In the genomic region with DNA sequence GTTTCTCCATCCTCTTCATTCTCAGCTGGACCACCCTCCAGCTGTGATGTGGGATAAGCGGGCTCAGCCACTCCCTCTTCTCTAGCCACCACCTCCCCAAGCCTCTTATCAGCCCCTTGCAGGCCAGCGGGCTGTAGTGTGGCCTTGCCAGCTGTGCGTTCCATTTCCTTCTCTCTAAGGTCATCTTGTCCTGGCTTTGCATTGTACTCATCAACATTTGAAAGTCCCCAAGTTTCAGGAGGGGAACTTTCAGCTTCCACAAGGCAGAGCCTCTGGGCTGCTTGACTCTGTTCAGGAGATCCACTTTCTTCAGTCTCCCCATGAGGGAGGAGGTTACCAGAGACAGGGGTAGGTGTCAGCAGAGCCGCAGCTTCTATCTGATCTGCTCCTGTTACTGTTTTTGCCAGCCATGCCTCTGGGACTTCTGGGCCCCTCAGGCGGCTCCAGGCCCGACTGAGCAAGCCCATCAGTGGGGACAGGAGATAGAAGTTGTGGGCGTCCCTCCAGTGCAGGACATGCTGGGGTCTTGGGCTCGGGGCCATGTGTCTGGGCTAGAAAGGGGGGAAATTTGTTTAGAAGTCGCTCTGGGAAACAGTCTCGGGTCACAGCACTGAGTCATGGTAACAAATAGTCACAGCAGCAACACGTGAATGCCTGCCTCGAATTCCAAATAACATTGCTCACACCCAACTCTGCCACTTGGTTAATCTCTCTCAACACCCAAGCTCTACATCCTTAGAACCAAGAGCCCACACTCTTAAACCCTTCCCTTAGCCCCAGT, we compare ENCODE assay signal across 8 mouse cellular contexts. TPM values are rescaled to one million over a fixed set of nuclear protein-coding genes. Genes with fewer than 3 reads are reported as not detected.
DNase-seq lines count a peak whose midpoint lies in the region; ATAC-seq and TF ChIP-seq lines count a peak whose summit lies in the region.

No protein-coding gene starts in this region.

- no peaks in the 10 kb centered on the region for H3K9me3 ChIP-seq in stomach, postnatal 0 days (ENCODE audit: control insufficient read depth, low read length)

- WGBS in stomach, postnatal 0 days = 19% methylated on average over 12 of the region's 12 CpGs

- intact Hi-C loops in left cerebral cortex, adult 2 months (cut with DNase I) = loop anchor here (5.0 kb wide), 1 partner anchor 48 kb away; no protein-coding TSS in a partner anchor

- H3K36me3 ChIP-seq in stomach, postnatal 0 days (ENCODE audit: control insufficient read depth, insufficient read depth, low read length) = peaks cover 4% of the 10 kb centered on the region; the same call in 1 of the 2 replicates

- no peak for TF ChIP-seq POLR2A in brain, embryonic 14.5 days (IDR thresholded peaks at IDR 0.05; ENCODE audit: borderline replicate concordance, extremely low read depth, insufficient read depth, insufficient read length, poor library complexity, severe bottlenecking)

- H3K27ac ChIP-seq in left cerebral cortex, adult 2 months = peak overlapping the region; percentile 98
- peak overlapping the region; percentile 97 for H3K27ac ChIP-seq in stomach, postnatal 0 days (replicated peaks)

- H3K4me2 ChIP-seq in stomach, postnatal 0 days (replicated peaks; ENCODE audit: low read depth) = peak overlapping the region; percentile 88

- TF ChIP-seq EP300 in stomach, postnatal 0 days (optimal IDR thresholded peaks at IDR 0.05) = no peak

- peak; percentile 18 for ATAC-seq in stomach, postnatal 0 days (ENCODE audit: low FRiP score, low TSS enrichment)

- TF ChIP-seq CTCF in left cerebral cortex, adult 2 months (IDR thresholded peaks at IDR 0.05) = no peak
- no peak for TF ChIP-seq CTCF in brain, embryonic 14.5 days (IDR thresholded peaks at IDR 0.05; ENCODE audit: borderline replicate concordance, extremely low read depth, insufficient read depth, insufficient read length)
- no peak for TF ChIP-seq CTCF in stomach, postnatal 0 days (IDR thresholded peaks at IDR 0.05; ENCODE audit: low read depth)

- DNase-seq in left cerebral cortex, adult 2 months (ENCODE audit: extremely low spot score in 1 of 2, low spot score in 2 of 2) = no peak
- DNase-seq in left cerebral cortex, adult 9 months (ENCODE audit: low spot score in 2 of 2) = no peak
- peak; percentile 37 for DNase-seq in brain, embryonic 14.5 days (ENCODE audit: low read depth)
- peak; percentile 67 for DNase-seq in heart, adult 8-10 months (ENCODE audit: low spot score)
- DNase-seq in kidney, adult 9 months = peak; percentile 51
- peak; percentile 62 for DNase-seq in lung, postnatal 36 days
- peak; percentile 48 for DNase-seq in stomach, postnatal 0 days (ENCODE audit: low spot score)
- DNase-seq in thymus, postnatal 14 days = no peak

- no peaks in the 10 kb centered on the region for H3K27me3 ChIP-seq in stomach, postnatal 0 days (ENCODE audit: control insufficient read depth, insufficient read depth, low read length)

- 0 out of 2 replicates have a peak, but pooled peaks cover 6% of the 10 kb centered on the region for H3K4me1 ChIP-seq in stomach, postnatal 0 days (replicated peaks; ENCODE audit: control insufficient read depth, insufficient read depth)

- peak overlapping the region; percentile 93 for H3K9ac ChIP-seq in stomach, postnatal 0 days (ENCODE audit: low read length)

- H3K4me3 ChIP-seq in left cerebral cortex, adult 2 months = peak overlapping the region; percentile 88
- H3K4me3 ChIP-seq in stomach, postnatal 0 days (ENCODE audit: low read depth, low read length) = peak overlapping the region; percentile 76

RNA-seq across cellular contexts. Expression of gene Ppp1r15a, which starts 1.0 kb away (rescaled TPM):
- 10 to 100 TPM; 25.2 to 29.3 TPM for total RNA-seq in left cerebral cortex, adult 2 months (2021)
- 13.5 and 14.5 TPM in 2 replicates for polyA plus RNA-seq in brain, embryonic 14.5 days (2012; rRNA removed)
- 10 to 100 TPM; 21.9 to 31.6 (median 28.0) TPM for total RNA-seq in heart, adult 8-10 months (2022)
- polyA plus RNA-seq in stomach, postnatal 0 days (2015; fragmentation: Nextera tagmentation; extraction: Ambion mirVana) = 21.6 and 26.6 TPM in 2 replicates

RNA-seq across cellular contexts. Expression of gene Plekha4, which starts 1.1 kb away (rescaled TPM):
- total RNA-seq in left cerebral cortex, adult 2 months (2021) = 1 to 10 TPM; 4.2 to 5.1 TPM
- 1.7 and 3.6 TPM in 2 replicates for polyA plus RNA-seq in brain, embryonic 14.5 days (2012; rRNA removed)
- total RNA-seq in heart, adult 8-10 months (2022) = 1 to 10 TPM; 2.6 to 4.2 (median 3.0) TPM
- 7.9 and 8.0 TPM in 2 replicates for polyA plus RNA-seq in stomach, postnatal 0 days (2015; fragmentation: Nextera tagmentation; extraction: Ambion mirVana)

RNA-seq across cellular contexts. Expression of gene Nucb1, which starts 14.8 kb away (rescaled TPM):
- total RNA-seq in left cerebral cortex, adult 2 months (2021) = 100 to 1,000 TPM in 1 of 2 experiments, 10 to 100 TPM in 1; 95.4 to 106 TPM
- polyA plus RNA-seq in brain, embryonic 14.5 days (2012; rRNA removed) = 92.0 and 111 TPM in 2 replicates
- 100 to 1,000 TPM; 130 to 149 (median 139) TPM for total RNA-seq in heart, adult 8-10 months (2022)
- 196 and 199 TPM in 2 replicates for polyA plus RNA-seq in stomach, postnatal 0 days (2015; fragmentation: Nextera tagmentation; extraction: Ambion mirVana)

RNA-seq across cellular contexts. Expression of gene Hsd17b14, which starts 29.7 kb away (rescaled TPM):
- total RNA-seq in left cerebral cortex, adult 2 months (2021) = under 1 TPM; 0.61 to 0.68 TPM
- polyA plus RNA-seq in brain, embryonic 14.5 days (2012; rRNA removed) = 0.25 and 0.44 TPM in 2 replicates
- 1 to 10 TPM in 3 of 4 experiments, under 1 TPM in 1; 0.40 to 2.0 (median 1.1) TPM for total RNA-seq in heart, adult 8-10 months (2022)
- polyA plus RNA-seq in stomach, postnatal 0 days (2015; fragmentation: Nextera tagmentation; extraction: Ambion mirVana) = 16.6 and 16.9 TPM in 2 replicates

RNA-seq across cellular contexts. Expression of gene Dhdh, which starts 36.4 kb away (rescaled TPM):
- 1 to 10 TPM; 3.7 to 4.8 TPM for total RNA-seq in left cerebral cortex, adult 2 months (2021)
- 2.0 and 2.8 TPM in 2 replicates for polyA plus RNA-seq in brain, embryonic 14.5 days (2012; rRNA removed)
- 10 to 100 TPM; 10.2 to 12.8 (median 11.5) TPM for total RNA-seq in heart, adult 8-10 months (2022)
- 1.1 and 1.3 TPM in 2 replicates for polyA plus RNA-seq in stomach, postnatal 0 days (2015; fragmentation: Nextera tagmentation; extraction: Ambion mirVana)

Comparison
In these comparisons a context has a peak if more than half of its experiments do, and no peak if none do; other contexts are left out.
1. DNase-seq: peak in brain, embryonic 14.5 days (single experiment), heart, adult 8-10 months (single experiment), kidney, adult 9 months (single experiment), lung, postnatal 36 days (single experiment) and stomach, postnatal 0 days (single experiment); none in left cerebral cortex, adult 2 months (0 of 2), left cerebral cortex, adult 9 months (0 of 2) and thymus, postnatal 14 days (single experiment).